Mouse (Mus musculus): ENCODE measurements around the gene Serf1. TPM values are rescaled to one million over a fixed set of nuclear protein-coding genes. Genes with fewer than 3 reads are reported as not detected.

Serf1 gene
- total RNA-seq, 2 experiments from 2014 or later, result 11.5 to 14.9 TPM

Other genes with a start within 250 kb of the Serf1 start
- 1 to 10 TPM; 2.7 to 2.9 TPM for gene Cartpt, start 206.9 kb upstream of the Serf1 start, total RNA-seq (2021)
- gene Mccc2, start 92.4 kb upstream of the Serf1 start, total RNA-seq (2021), result 10 to 100 TPM; 25.2 to 30.6 TPM
- 10 to 100 TPM; 30.5 to 41.7 TPM for gene Bdp1, start 3.9 kb upstream of the Serf1 start, total RNA-seq (2021)
- gene Smn1, start 16.8 kb downstream of the Serf1 start, total RNA-seq (2021), result 10 to 100 TPM; 33.6 to 42.6 TPM
- under 1 TPM; 0.48 to 0.59 TPM for gene Naip2, start 94.1 kb downstream of the Serf1 start, total RNA-seq (2021)
- gene Naip5, start 138.3 kb downstream of the Serf1 start, total RNA-seq (2021), result under 1 TPM; 0.23 to 0.42 TPM
- gene Naip6, start 209.7 kb downstream of the Serf1 start, total RNA-seq (2021), result under 1 TPM; 0.20 to 0.22 TPM

All from layer of hippocampus, adult 18-20 months (tissue).